Mouse (Mus musculus) kidney, postnatal 4 days (tissue): ENCODE measurements around the gene Crygs.
"Not testable (repeated sequence)": the region's sequence is repeated elsewhere in the genome, so short reads cannot be mapped to it uniquely, and the experiment has no call there.

Experiments
- DNase-seq, 2 experiments: peaks; one replicate each; pipeline ENCODE4 v3.0.0; 2021; ENCODE audit warnings: mixed read lengths in 2 of 2

Crygs gene

DNA sequence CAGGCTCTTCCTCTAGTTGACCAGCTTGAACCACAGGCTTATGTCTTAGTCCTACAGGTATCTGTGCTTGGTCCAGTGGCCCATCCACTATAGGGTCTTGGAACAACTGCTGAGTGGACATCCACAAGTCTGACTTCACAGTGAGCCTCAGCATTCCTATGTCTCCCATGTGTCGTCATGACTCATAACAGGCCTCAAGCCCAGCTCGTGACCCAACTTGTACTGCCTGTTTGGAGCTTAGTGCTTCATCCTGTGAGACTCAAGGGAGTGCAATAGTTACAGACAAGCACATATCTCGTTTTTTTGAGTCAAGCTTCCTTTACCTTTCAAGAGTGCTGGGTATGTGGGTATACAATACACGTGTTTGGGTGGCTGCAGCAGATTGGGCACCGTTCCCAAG, 28.7 kb downstream of the Crygs start:
- DNase-seq = no peak

DNA sequence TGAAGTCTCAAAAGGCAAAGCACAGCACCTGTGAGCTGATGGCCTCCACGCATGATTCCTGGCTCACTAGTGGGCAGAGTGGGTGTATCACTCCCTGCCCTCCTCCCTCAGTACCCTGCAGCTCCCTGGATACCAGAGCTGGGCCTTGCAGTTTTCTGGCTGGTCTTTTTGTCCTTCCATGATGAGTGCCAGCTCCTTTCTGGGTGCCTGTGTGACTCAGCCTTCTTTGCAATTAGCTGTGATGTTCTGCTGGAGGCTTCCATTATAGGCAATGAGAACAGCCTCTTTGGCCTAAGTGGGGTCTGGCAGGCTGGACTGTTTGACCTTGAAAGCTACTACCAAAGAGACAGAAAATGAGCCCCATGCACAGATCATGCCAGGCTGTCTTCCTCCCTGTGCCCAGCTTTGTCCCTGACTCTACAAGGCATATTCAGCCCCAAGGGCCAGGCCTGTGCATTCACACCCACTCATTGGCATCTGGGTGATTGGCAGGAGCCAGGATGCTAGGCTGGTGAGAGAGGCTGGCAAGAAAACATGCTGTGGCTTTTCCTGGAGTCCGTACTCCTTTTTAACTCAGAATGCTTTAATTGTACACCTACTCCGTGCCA, 32.0 kb downstream of the Crygs start:
- no peak for DNase-seq

DNA sequence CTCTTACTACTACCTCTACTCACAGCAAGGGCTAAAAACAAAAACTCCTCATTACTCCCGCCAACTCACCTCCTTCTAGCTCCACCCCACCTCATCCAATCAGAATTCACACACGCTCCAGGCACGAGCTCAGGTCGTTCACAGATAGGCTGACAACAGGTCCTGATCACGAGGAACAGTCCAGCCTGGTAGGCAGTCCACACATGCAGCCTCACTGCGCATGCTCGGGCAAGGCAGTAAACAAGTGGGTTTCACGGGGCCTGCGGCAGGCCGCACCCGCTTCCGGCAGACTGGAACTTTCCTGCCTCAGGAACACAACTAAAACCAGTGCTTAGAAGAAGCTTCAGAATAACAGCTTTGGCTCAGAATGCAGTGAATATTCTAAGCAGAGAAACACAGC, 33.1 kb downstream of the Crygs start:
- not testable (repeated sequence) for DNase-seq

DNA sequence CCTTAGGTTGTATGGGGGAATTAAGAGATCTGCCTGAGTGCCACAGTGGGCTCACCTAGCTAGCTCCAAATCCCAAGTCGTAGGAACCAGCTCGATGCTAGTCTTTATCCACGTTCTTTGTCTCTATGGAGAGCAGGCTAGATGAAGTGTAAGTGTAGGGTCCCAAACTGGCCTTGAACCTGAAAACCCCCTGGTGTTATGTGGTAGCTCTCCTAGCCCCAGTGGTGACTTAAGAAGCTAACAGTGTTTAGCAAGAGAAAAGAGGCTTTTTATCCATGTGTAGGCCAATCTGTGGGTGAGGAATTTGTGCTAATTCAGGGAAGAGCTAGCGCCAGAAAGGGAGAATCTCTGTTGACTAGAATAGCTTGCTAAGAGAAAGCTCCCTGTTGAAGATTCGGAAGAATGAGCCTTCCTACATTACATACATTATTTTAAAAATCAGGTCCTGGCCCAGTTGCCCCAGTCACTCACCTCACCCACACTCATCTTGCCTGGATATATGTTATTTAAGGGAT, 35.8 kb downstream of the Crygs start:
- DNase-seq = no peak

DNA sequence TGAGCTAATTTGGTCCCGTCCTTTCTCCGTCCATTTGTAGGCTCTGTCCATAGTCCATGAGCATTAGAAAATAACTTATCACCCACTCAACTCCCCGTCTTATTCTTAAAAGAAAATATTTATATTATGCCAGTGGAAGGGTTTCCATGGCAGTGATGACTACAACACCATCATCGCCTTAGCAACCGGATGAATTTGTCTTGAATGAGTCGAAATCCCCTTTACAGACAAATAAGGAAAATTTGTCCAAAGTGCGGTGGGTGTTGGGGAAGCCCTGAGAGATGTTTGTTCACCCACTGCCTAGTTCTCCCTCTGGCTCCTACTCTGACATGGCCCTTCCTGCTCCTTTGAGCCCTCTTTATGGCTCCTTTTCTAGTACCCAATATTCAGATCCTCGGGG, 42.7 kb downstream of the Crygs start:
- no peak for DNase-seq

DNA sequence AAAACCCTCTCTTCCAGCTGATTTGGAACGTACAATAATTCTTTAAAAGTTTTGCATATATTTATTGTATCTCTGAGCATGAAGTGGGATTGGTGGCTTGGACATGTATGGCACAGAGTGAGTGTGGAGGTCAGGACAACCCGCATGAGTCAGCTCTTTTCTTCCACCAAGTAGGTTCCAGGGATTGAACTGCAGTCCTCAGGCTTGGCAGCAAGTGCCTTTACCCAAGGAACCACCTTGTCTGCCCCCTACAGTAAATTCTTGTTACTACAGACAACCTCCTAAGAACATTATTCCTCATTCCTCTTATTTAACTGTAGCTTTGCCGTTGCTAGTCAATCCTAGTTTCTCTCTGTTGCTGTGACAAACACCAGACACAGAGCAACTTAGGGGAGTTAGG, 44.0 kb downstream of the Crygs start:
- DNase-seq = no peak

DNA sequence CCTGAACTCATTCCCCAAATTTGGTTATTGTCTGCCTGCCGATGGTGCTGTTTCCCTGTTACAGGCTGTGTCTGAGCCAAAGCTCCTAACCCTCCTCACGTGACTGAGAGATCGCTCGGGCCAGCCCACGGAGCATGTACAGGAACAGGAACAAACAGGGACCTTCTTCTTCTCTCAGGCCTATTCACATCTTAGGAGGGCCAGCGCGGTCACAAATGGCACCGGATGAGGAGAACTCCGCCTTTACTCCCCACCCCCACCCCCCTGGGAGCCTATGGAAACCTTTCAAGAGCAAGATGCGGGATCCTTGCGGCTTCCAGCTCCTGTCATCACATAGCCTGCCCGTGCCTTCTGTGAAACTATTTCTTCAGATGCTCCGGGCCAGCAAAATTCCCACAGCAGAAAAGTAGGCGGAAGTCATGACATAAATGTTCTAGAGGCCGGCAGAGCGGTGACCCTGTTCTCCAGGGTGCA, 44.6 kb downstream of the Crygs start:
- DNase-seq = no peak

DNA sequence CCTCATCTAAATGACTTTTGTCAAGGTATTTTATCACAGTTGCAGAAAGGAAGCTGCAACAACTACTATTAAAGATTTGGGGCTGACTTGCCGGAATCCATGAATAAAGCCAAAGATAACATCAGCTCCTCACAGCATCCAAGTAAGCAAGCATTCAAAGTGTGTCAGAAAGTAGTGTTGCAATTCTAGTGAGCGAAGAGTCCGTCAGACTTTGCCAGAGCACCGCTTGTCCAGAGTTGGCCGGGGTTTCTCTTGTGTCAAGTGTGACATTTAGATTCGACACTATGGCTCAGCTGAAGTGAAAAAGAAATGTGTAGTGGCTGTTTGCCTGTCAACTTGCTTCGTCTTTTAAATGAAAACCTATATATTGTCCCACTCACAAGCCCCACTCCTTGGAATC, 45.8 kb downstream of the Crygs start:
- DNase-seq = no peak
